Mouse (Mus musculus) C2C12 (cell line): ENCODE data around the gene Lrp4. TPM values are rescaled to one million over a fixed set of nuclear protein-coding genes. Genes with fewer than 3 reads are reported as not detected.

Experiments
- H3K27me3 ChIP-seq: one replicate; pipeline ENCODE4 v1.6.1; 2011; ENCODE audit not compliant: control insufficient read depth, insufficient read depth, insufficient read length
- H3K36me3 ChIP-seq: one replicate; pipeline ENCODE4 v1.6.1; 2011; ENCODE audit not compliant: control insufficient read depth, insufficient read depth
- H3K4me3 ChIP-seq: one replicate; pipeline ENCODE4 v1.5.1; 2011; ENCODE audit warnings: mild to moderate bottlenecking, control low read depth; ENCODE audit not compliant: poor library complexity, insufficient read depth, severe bottlenecking
- H3K79me2 ChIP-seq: one replicate; pipeline ENCODE4 v1.6.1; 2011; ENCODE audit not compliant: control insufficient read depth, insufficient read depth
- H3K79me3 ChIP-seq: one replicate; pipeline ENCODE4 v1.6.1; 2011; ENCODE audit warnings: low read depth, control low read depth
- H3ac ChIP-seq: one replicate; pipeline ENCODE3; 2011; ENCODE audit warnings: low read depth; ENCODE audit not compliant: control insufficient read depth, insufficient read length
- CEBPB ChIP-seq: IDR thresholded peaks from one replicate; pipeline ENCODE4 v1.6.1; 2011; ENCODE audit warnings: low read depth, mild to moderate bottlenecking, control low read depth, moderate library complexity
- CTCF ChIP-seq: IDR thresholded peaks from one replicate; pipeline ENCODE4 v1.5.1; 2011; ENCODE audit not compliant: control insufficient read depth, insufficient read depth, insufficient read length
- FOSL1 ChIP-seq: IDR thresholded peaks from one replicate; pipeline ENCODE4 v1.8.0; 2011; ENCODE audit warnings: mild to moderate bottlenecking, low read length; ENCODE audit not compliant: poor library complexity, insufficient read depth, severe bottlenecking
- MAX ChIP-seq: IDR thresholded peaks from one replicate; pipeline ENCODE4 v1.6.1; 2011; ENCODE audit warnings: mild to moderate bottlenecking, control low read depth
- MYOD1 ChIP-seq: IDR thresholded peaks from one replicate; pipeline ENCODE4 v1.6.1; 2011; ENCODE audit warnings: low read depth; ENCODE audit not compliant: control insufficient read depth, insufficient read length
- MYOG ChIP-seq: IDR thresholded peaks from one replicate; pipeline ENCODE4 v1.6.1; 2011; ENCODE audit not compliant: control insufficient read depth, insufficient read length; ENCODE audit errors: extremely low read depth
- USF1 ChIP-seq: IDR thresholded peaks from one replicate; pipeline ENCODE4 v1.6.1; 2011; ENCODE audit warnings: low read depth, mild to moderate bottlenecking, control low read depth, moderate library complexity
- polyA plus RNA-seq: library from polyadenylated mRNA; unstranded; fragments of >200 nt; fragmentation: generic; extraction: Trizol; gene quantifications from one replicate; pipeline ENCODE4 v1.2.1, GENCODE M21; 2012; ENCODE audit warnings: missing spikeins

Gene Lrp4
- polyA plus RNA-seq, 1 experiment = 5.6 TPM

GRCm38 (mm10) chr2:91462681-91463080 is 5.4 kb downstream of the Lrp4 start:
- Histone ChIP-seq H3K27me3 (no peaks in the 10 kb centered on the region), H3K79me2 (no peaks in the 10 kb centered on the region), H3K4me3 (no peak overlapping the region), H3ac (no peak overlapping the region), H3K79me3 (no peaks in the 10 kb centered on the region), H3K36me3 (no peaks in the 10 kb centered on the region)
- no peak for TF ChIP-seq CEBPB
- TF ChIP-seq MAX = no peak
- no peak for TF ChIP-seq CTCF
- no peak for TF ChIP-seq FOSL1
- no peak for TF ChIP-seq MYOD1
- no peak for TF ChIP-seq MYOG
- TF ChIP-seq USF1 = no peak

GRCm38 (mm10) chr2:91465934-91466333 is 8.6 kb downstream of the Lrp4 start:
- TF ChIP-seq MAX (no peak), MYOG (no peak), FOSL1 (no peak), USF1 (no peak), MYOD1 (no peak)
- H3K79me3 ChIP-seq = no peaks in the 10 kb centered on the region
- H3K79me2 ChIP-seq = no peaks in the 10 kb centered on the region
- H3K27me3 ChIP-seq = no peaks in the 10 kb centered on the region
- H3ac ChIP-seq = no peak overlapping the region
- no peak overlapping the region for H3K4me3 ChIP-seq
- H3K36me3 ChIP-seq = no peaks in the 10 kb centered on the region

GRCm38 (mm10) chr2:91467613-91468012 is 10.3 kb downstream of the Lrp4 start:
- H3K79me3 ChIP-seq = no peaks in the 10 kb centered on the region
- no peaks in the 10 kb centered on the region for H3K36me3 ChIP-seq
- H3K27me3 ChIP-seq = no peaks in the 10 kb centered on the region
- H3K79me2 ChIP-seq = no peaks in the 10 kb centered on the region
- TF ChIP-seq MYOG (no peak), USF1 (no peak), CTCF (no peak), MYOD1 (no peak), FOSL1 (no peak), CEBPB (no peak), MAX (no peak)
- no peak overlapping the region for H3ac ChIP-seq
- no peak overlapping the region for H3K4me3 ChIP-seq

GRCm38 (mm10) chr2:91470055-91470647 is 12.8 kb downstream of the Lrp4 start:
- H3K4me3 ChIP-seq = no peak overlapping the region
- TF ChIP-seq MYOG = no peak
- TF ChIP-seq FOSL1 = no peak
- no peak for TF ChIP-seq CTCF
- TF ChIP-seq CEBPB = no peak
- no peak for TF ChIP-seq MAX
- TF ChIP-seq USF1 = no peak
- TF ChIP-seq MYOD1 = no peak
- H3K27me3 ChIP-seq = no peaks in the 10 kb centered on the region
- no peaks in the 10 kb centered on the region for H3K36me3 ChIP-seq
- no peak overlapping the region for H3ac ChIP-seq
- H3K79me3 ChIP-seq = no peaks in the 10 kb centered on the region
- H3K79me2 ChIP-seq = no peaks in the 10 kb centered on the region

GRCm38 (mm10) chr2:91474358-91474757 is 17.0 kb downstream of the Lrp4 start:
- peaks cover 7% of the 10 kb centered on the region for H3K36me3 ChIP-seq

GRCm38 (mm10) chr2:91475791-91476190 is 18.5 kb downstream of the Lrp4 start:
- TF ChIP-seq USF1 (no peak), MAX (no peak), MYOG (no peak), CEBPB (no peak), FOSL1 (no peak), CTCF (no peak), MYOD1 (no peak)
- Histone ChIP-seq H3K4me3 (no peak overlapping the region), H3K27me3 (no peaks in the 10 kb centered on the region), H3K79me2 (no peaks in the 10 kb centered on the region), H3K79me3 (no peaks in the 10 kb centered on the region), H3K36me3 (peaks cover 7% of the 10 kb centered on the region), H3ac (no peak overlapping the region)

More at GRCm38 (mm10) chr2:91474358-91474757, 17.0 kb downstream of the Lrp4 start:
- Histone ChIP-seq H3ac (no peak overlapping the region), H3K79me2 (no peaks in the 10 kb centered on the region), H3K27me3 (no peaks in the 10 kb centered on the region), H3K79me3 (no peaks in the 10 kb centered on the region), H3K4me3 (no peak overlapping the region)
- TF ChIP-seq CTCF (no peak), FOSL1 (no peak)
